Mouse (Mus musculus) CD8-positive naive resting alpha-beta T cell, adult 57 days (primary cell): ENCODE data around the gene Sap30bp. TPM values are rescaled to one million over a fixed set of nuclear protein-coding genes. Genes with fewer than 3 reads are reported as not detected.

Experiments used
- total RNA-seq: library from RNA; stranded (reverse); gene quantifications from one replicate; pipeline ENCODE4 v1.2.4, GENCODE M21; 2023

The Sap30bp gene
- total RNA-seq: 41.8 TPM

GRCm38 (mm10) chr11:115933108-115933746, at the start of gene Sap30bp, which contains the start of gene Recql5:
Sap30bp (plus strand) TSS chr11:115933282.
Recql5 (minus strand) TSS chr11:115933477.

GRCm38 (mm10) chr11:115899486-115900266, 33.4 kb upstream of the Sap30bp start, which contains the start of gene Smim5:
Smim5 (plus strand) TSS chr11:115899966.

DNA sequence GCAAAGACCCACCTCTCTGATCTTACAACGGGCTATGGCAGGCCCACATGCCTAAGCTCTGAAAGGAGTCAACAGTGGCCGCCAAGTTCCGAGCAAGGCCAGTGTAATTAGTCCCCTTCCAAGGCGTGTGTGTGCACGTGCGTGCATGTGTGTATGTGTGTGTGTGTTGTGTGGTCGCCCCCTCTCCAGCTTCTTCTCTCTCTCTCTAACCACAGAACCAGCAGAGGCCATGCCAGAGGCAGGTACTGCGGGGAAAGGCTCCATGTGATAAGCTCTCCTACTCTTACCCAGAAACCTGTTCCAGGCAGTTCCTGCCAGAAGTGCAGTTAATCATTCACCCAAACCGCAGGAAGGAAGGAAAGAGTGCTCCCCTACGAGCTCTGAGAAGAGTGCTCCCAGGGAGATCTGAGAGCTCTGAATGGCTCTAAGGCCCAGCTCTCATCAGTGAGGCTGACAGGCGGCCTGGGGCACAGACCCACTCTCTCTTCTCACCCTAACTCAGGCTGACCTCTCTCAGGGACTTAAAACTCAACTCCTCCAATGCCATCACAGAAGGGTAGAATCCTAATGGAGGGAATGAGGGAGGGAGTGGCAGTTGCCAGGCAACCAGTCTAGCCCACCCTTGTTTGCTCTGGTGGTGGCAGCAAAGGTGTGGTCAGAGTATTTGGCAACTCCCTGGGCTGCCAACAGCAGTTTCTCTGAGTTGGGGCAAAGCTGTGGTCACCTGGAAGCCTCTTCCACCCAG, 21.3 kb upstream of the Sap30bp start, which contains the start of gene Smim6:
TSS of gene Smim6 (plus strand) at position 386 of the 745 bp plus-strand sequence.

GRCm38 (mm10) chr11:115974309-115975082, 41.4 kb downstream of the Sap30bp start, which contains the start of gene Itgb4:
Itgb4 (plus strand) TSS chr11:115974709.

GRCm38 (mm10) chr11:116012262-116012947, 79.3 kb downstream of the Sap30bp start, which contains the start of gene Galk1:
Galk1 (minus strand) TSS chr11:116012719.

Other genes starting within 250 kb of the Sap30bp start
- 108 TPM for gene Grb2, start 224.7 kb upstream of the Sap30bp start, total RNA-seq
- 74.2 TPM for gene Tmem94, start 167.8 kb upstream of the Sap30bp start, total RNA-seq
- 2.9 TPM for gene Caskin2, start 119.6 kb upstream of the Sap30bp start, total RNA-seq
- gene Tsen54, start 118.6 kb upstream of the Sap30bp start, total RNA-seq: 23.2 TPM
- 37.2 TPM for gene Llgl2, start 109.2 kb upstream of the Sap30bp start, total RNA-seq
- gene Myo15b, start 74.9 kb upstream of the Sap30bp start, total RNA-seq: not detected
- 0.92 TPM for gene Smim5, start 33.3 kb upstream of the Sap30bp start, total RNA-seq
- not detected for gene Smim6, start 21.3 kb upstream of the Sap30bp start, total RNA-seq
- 22.9 TPM for gene Recql5, start 195 bp downstream of the Sap30bp start, total RNA-seq
- not detected for gene Itgb4, start 41.4 kb downstream of the Sap30bp start, total RNA-seq
- 21.6 TPM for gene Galk1, start 79.4 kb downstream of the Sap30bp start, total RNA-seq
- gene H3f3b, start 94.7 kb downstream of the Sap30bp start, total RNA-seq: 1,697 TPM
- 80.3 TPM for gene Unk, start 97.0 kb downstream of the Sap30bp start, total RNA-seq
- 83.7 TPM for gene Unc13d, start 144.7 kb downstream of the Sap30bp start, total RNA-seq
- 162 TPM for gene Wbp2, start 153.7 kb downstream of the Sap30bp start, total RNA-seq
- 1.2 TPM for gene Trim47, start 193.9 kb downstream of the Sap30bp start, total RNA-seq
- 30.8 TPM for gene Trim65, start 197.8 kb downstream of the Sap30bp start, total RNA-seq
- gene Mrpl38, start 205.6 kb downstream of the Sap30bp start, total RNA-seq: 58.7 TPM
- 31.6 TPM for gene Fbf1, start 234.9 kb downstream of the Sap30bp start, total RNA-seq